Mouse (Mus musculus): ENCODE data around the gene Prkacb. TPM values are rescaled to one million over a fixed set of nuclear protein-coding genes. Genes with fewer than 3 reads are reported as not detected.
"Not testable (repeated sequence)": the region's sequence is repeated elsewhere in the genome, so short reads cannot be mapped to it uniquely, and the experiment has no call there.

Prkacb gene
- total RNA-seq, 1 experiment from 2014 or later = 99.1 TPM

- ATAC-seq (replicated peaks; ENCODE audit: insufficient number of reproducible peaks, low FRiP score, low TSS enrichment, poor library complexity, severe bottlenecking) = peak; percentile 65
Observed at GRCm38 (mm10) chr3:146781131-146781530, 31.7 kb downstream of the Prkacb start.

GRCm38 (mm10) chr3:146780241-146780640 lies 32.5 kb downstream of the Prkacb start:
- ATAC-seq (replicated peaks; ENCODE audit: insufficient number of reproducible peaks, low FRiP score, low TSS enrichment, poor library complexity, severe bottlenecking) = no peak

- 0 out of 2 replicates have a peak, but pooled peaks have one; percentile 50 for ATAC-seq (replicated peaks; ENCODE audit: insufficient number of reproducible peaks, low FRiP score, low TSS enrichment, poor library complexity, severe bottlenecking)
Observed at GRCm38 (mm10) chr3:146778913-146779312, 33.9 kb downstream of the Prkacb start.

DNA sequence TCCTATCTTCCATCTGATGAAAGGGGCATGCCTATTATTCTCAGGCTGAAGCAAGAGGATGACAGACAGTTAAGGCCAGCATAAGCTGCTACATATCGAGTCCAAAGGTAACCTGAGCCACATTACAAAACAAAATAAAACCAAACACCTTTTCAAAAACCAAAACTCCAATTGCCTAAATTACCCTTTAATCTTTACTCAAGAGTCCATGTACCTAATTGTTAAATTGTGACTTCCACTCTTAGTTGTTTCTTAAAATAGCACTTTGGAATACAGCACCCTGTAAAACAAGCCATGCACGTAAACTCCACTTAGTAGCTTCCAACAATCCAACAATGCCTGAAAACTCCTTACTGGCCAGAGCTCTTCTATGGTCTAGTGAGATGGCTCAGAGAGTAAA lies 34.3 kb downstream of the Prkacb start:
- ATAC-seq (replicated peaks; ENCODE audit: insufficient number of reproducible peaks, low FRiP score, low TSS enrichment, poor library complexity, severe bottlenecking) = no peak

DNA sequence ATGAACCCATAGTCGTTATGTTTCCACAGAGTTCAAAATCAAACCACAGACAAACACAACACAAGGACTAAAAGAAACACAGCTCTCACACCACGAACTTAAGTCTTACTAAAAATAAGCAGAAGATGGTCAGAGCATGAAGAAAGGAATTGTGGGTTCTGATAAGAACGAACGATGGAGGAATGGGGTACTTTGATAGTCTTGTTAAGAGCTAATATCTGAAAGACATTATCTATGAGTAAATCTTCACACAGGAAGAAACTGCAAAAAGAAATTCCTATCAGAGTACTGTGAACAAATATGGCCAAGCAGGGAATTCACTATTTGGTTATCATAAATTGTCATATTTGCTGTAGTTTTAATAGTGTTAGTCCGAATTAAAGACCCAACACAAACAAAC lies 36.1 kb downstream of the Prkacb start:
- no peak for ATAC-seq (replicated peaks; ENCODE audit: insufficient number of reproducible peaks, low FRiP score, low TSS enrichment, poor library complexity, severe bottlenecking)

GRCm38 (mm10) chr3:146770853-146771252 lies 41.9 kb downstream of the Prkacb start:
- no peak for ATAC-seq (replicated peaks; ENCODE audit: insufficient number of reproducible peaks, low FRiP score, low TSS enrichment, poor library complexity, severe bottlenecking)

DNA sequence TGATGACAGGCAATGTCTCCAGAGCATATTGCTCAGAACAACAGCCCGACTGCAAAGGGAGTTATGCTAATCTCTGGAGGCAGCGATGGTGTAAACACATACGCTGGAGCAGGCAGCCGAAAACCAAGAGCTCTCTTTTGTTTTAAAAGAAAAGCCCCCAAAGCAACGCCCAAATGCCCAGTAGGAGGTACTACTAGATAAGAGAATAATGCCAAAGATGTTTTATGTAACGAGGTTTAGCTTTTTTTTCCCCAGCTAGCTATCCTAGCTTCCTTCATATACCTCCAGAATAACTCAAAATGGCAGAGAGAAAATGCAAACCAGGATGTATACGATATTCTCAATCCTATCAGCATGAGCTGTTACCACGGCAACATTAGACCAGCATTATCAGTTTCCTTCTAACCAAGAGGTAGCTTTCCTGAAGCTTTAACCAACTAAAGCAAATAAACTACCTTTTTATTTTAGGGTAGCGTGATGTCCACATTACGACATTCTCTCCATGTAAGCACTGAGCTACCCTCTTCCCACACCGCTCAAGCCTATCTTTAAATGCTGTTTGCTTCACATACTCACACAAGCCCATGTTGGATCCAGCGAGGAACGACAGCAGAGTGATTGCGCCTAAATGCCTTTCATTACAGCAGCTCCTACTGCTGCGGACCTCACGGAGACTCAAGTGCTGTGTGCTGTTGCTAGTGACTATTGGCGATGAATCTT lies 42.7 kb downstream of the Prkacb start:
- ATAC-seq (replicated peaks; ENCODE audit: insufficient number of reproducible peaks, low FRiP score, low TSS enrichment, poor library complexity, severe bottlenecking) = no peak

DNA sequence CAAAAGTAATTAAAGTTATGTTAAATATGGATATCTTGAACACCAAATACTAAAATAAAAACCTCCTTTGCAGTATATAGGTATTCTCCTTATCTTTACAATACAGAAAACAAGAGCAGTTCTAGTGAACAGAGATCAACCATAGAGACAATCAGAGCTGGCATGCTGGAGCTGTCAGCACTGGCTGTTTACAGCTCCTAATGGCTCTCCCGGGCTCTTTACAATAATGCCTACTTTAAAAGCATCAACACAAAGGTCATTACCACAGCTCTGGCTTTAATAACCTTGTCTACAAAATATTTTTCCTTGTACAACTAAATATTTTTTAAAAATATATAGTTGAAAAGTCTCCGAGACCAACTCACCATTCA lies 43.2 kb downstream of the Prkacb start:
- no peak for ATAC-seq (replicated peaks; ENCODE audit: insufficient number of reproducible peaks, low FRiP score, low TSS enrichment, poor library complexity, severe bottlenecking)

DNA sequence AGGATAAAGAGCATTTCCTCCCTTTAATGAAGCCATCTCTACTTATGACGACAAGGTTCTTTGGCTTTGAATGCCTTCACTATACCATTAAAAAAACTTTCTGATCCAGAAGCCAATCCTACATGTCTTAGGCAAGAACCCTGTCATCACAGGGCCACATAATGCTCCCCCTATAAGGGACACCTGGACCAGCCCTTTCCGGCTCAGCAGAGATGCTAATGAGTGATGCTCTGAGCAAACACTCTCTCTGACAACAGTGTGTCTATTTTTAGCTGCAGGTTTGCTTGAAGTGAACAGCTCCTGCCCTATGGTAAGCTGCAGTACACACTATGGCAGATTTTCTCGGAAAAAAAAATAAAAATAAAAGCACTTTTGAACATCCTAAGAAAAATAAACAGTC lies 43.9 kb downstream of the Prkacb start:
- ATAC-seq (replicated peaks; ENCODE audit: insufficient number of reproducible peaks, low FRiP score, low TSS enrichment, poor library complexity, severe bottlenecking) = no peak

- no peak for ATAC-seq (replicated peaks; ENCODE audit: insufficient number of reproducible peaks, low FRiP score, low TSS enrichment, poor library complexity, severe bottlenecking)
Observed at GRCm38 (mm10) chr3:146768360-146768759, 44.4 kb downstream of the Prkacb start.

GRCm38 (mm10) chr3:146766701-146767181 lies 46.0 kb downstream of the Prkacb start:
- no peak for ATAC-seq (replicated peaks; ENCODE audit: insufficient number of reproducible peaks, low FRiP score, low TSS enrichment, poor library complexity, severe bottlenecking)

DNA sequence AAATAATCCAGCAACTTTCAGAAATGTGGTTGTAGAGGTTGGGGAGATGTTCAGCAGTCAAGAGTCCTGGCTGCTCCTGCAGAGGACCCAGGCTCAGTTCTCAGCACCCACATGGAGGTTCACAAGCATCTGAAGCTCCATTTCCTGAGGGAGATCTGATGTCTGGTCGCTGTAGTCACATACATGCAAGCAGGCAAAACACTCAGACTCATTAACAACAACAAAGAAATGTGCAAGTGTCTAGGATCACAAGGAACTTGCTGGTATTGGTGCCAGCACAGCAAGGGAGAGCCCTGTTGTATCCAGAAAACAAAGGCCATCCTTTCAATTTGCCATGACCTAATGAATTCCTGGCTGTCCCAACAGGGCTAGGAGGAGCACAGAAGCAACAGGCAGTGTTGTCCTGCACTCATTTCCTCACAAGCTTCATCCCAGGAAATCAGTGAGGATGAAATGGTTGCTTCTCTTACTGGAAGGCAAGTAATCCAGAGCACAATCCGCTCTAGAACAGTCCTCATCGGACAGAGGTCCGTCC lies 46.7 kb downstream of the Prkacb start:
- ATAC-seq (replicated peaks; ENCODE audit: insufficient number of reproducible peaks, low FRiP score, low TSS enrichment, poor library complexity, severe bottlenecking) = no peak

- no peak for ATAC-seq (replicated peaks; ENCODE audit: insufficient number of reproducible peaks, low FRiP score, low TSS enrichment, poor library complexity, severe bottlenecking)
Observed at GRCm38 (mm10) chr3:146764871-146765529, 47.8 kb downstream of the Prkacb start.

GRCm38 (mm10) chr3:146763054-146763453 lies 49.7 kb downstream of the Prkacb start:
- ATAC-seq (replicated peaks; ENCODE audit: insufficient number of reproducible peaks, low FRiP score, low TSS enrichment, poor library complexity, severe bottlenecking) = not testable (repeated sequence)

GRCm38 (mm10) chr3:146761276-146761675 lies 51.5 kb downstream of the Prkacb start:
- ATAC-seq (replicated peaks; ENCODE audit: insufficient number of reproducible peaks, low FRiP score, low TSS enrichment, poor library complexity, severe bottlenecking) = no peak

DNA sequence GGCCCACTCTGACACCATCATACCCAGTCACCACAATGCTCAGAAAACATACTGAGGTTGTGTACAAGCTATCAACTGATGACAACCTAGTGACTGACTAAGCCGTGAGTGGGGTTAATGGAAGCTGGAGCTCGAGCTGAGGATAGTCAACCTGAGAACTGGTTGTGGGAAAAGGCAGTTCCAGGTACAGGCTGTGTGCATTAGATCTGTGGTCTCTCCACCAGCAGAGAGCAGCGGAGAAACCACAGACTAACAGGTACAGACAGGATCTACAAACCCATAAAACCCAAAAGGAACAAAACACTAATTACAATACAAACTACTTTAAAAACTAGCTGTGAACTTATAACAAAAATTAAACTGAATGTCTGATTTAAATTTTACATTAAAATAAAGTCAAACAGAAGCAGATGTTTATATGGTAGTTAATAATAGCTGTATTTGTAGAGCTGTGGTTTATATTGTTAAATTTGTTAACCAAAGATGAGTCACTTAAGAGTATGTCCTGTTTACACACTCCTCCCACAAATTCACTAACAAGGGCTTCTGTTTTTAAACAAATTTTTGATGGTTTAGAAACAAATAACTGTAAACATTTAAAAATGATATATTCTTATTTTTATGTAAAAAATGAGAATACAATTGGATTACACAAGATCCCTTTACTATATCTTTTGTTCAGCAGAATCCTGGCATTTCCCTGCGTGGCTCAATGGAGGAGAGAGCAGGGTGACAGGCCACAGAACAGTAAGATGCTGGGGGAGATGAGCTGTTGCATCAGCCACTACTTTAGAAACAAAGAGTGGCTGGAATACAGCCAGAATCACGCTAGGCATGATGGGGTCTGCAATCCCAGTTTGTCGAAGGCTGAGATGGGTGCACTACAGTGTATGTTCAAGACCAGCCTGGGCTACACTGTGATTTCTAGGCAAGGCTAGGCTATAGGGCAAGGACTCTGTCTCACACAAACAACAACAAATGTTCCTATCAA lies 54.5 kb downstream of the Prkacb start:
- no peak for ATAC-seq (replicated peaks; ENCODE audit: insufficient number of reproducible peaks, low FRiP score, low TSS enrichment, poor library complexity, severe bottlenecking)

- ATAC-seq (replicated peaks; ENCODE audit: insufficient number of reproducible peaks, low FRiP score, low TSS enrichment, poor library complexity, severe bottlenecking) = no peak
Observed at GRCm38 (mm10) chr3:146754270-146754669, 58.5 kb downstream of the Prkacb start.

DNA sequence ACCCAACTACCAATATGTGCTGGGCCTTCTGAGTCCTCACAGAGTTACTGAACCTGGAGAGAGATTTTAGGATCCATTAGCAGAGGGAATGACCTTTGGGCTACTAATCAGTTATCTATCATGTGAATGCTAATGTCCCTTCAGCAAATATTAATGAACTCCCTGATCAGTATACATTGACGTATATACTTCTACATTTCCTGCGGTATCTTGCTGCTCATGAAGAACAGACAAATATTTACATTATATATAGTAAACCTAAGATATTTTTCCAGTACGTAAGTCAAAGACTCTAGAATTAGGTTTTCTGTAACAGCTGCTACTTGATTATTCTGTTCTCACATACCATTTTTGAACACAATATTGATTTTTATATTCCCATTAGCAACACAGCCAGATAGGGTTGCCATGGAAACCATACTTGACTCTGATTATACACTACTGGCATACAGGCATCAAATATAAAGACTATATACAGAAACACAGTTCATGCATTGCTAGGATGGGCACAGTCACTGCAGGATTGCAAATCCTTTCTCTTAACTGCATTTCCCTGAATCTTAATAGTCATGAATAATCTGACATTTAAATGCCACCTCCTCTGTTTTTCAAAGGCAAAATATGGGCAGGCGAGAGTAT lies 71.1 kb downstream of the Prkacb start:
- no peak for ATAC-seq (replicated peaks; ENCODE audit: insufficient number of reproducible peaks, low FRiP score, low TSS enrichment, poor library complexity, severe bottlenecking)
